8 mouse cellular contexts compared by ENCODE assay signal in genomic region chr2:162998528-162999230, GRCm38 (mm10). TPM values are rescaled to one million over a fixed set of nuclear protein-coding genes. Genes with fewer than 3 reads are reported as not detected.
DNase-seq lines count a peak whose midpoint lies in the region; TF ChIP-seq lines count a peak whose summit lies in the region.

No protein-coding gene starts in this region.

- H3K4me1 ChIP-seq in midbrain, embryonic 10.5 days, result peaks cover 6% of the 10 kb centered on the region; the same call in 1 of the 2 replicates
- no peaks in the 10 kb centered on the region for H3K4me1 ChIP-seq in small intestine, adult 2 months (ENCODE audit: control insufficient read depth, insufficient read depth, insufficient read length, low read length)

- DNase-seq in urinary bladder, postnatal 14 days (ENCODE audit: low spot score), result peak; percentile 69
- no peak for DNase-seq in urinary bladder, adult 2 months (ENCODE audit: low spot score)
- DNase-seq in cerebellum, postnatal 14 days, result peak; percentile 81 to 88
- DNase-seq in gastrocnemius, adult 2 months, result peak; percentile 47
- DNase-seq in induced T-regulatory cell, adult 2 months (ENCODE audit: low read depth), result peak; percentile 82
- peak; percentile 62 for DNase-seq in left cerebral cortex, postnatal 4 days
- DNase-seq in midbrain, embryonic 10.5 days (ENCODE audit: low spot score), result peak; percentile 75

- TF ChIP-seq POLR2A in small intestine, adult 2 months (IDR thresholded peaks at IDR 0.05; ENCODE audit: low read depth, low read length), result no peak

- intact Hi-C loops in gastrocnemius, adult 2 months (cut with DNase I), result loop anchor here (1.0 kb wide), 1 partner anchor 76 kb away; no protein-coding TSS in a partner anchor
- intact Hi-C loops in left cerebral cortex, postnatal 4 days (cut with DNase I), result no loop called here

- peak; percentile 92 for TF ChIP-seq CTCF in gastrocnemius, adult 2 months (IDR thresholded peaks at IDR 0.05)
- TF ChIP-seq CTCF in small intestine, adult 2 months (IDR thresholded peaks at IDR 0.05; ENCODE audit: extremely low read depth, insufficient read length, insufficient replicate concordance, low read depth, low read length), result peak; percentile 83; the same call in 1 of the 2 replicates

- no peaks in the 10 kb centered on the region for H3K9me3 ChIP-seq in midbrain, embryonic 10.5 days (replicated peaks)

- WGBS in midbrain, embryonic 10.5 days, result 34% methylated on average over 18 of the region's 18 CpGs
- 21% methylated on average over 18 of the region's 18 CpGs for WGBS in small intestine, adult 2 months

- 0 out of 2 replicates have a peak, but pooled peaks cover 3% of the 10 kb centered on the region for H3K27me3 ChIP-seq in midbrain, embryonic 10.5 days (ENCODE audit: low read depth, poor library complexity, severe bottlenecking)
- H3K27me3 ChIP-seq in small intestine, adult 2 months (ENCODE audit: control insufficient read depth, insufficient read depth, low read length), result no peaks in the 10 kb centered on the region

- no peaks in the 10 kb centered on the region for H3K36me3 ChIP-seq in midbrain, embryonic 10.5 days
- no peaks in the 10 kb centered on the region for H3K36me3 ChIP-seq in small intestine, adult 2 months (ENCODE audit: control insufficient read depth, insufficient read depth, low read length)

- no peak overlapping the region for H3K27ac ChIP-seq in gastrocnemius, adult 2 months
- no peak overlapping the region for H3K27ac ChIP-seq in midbrain, embryonic 10.5 days (replicated peaks)
- H3K27ac ChIP-seq in small intestine, adult 2 months (ENCODE audit: insufficient read depth, low read depth, low read length), result no peak overlapping the region

- peak overlapping the region; percentile 10; the same call in 1 of the 2 replicates for H3K4me3 ChIP-seq in gastrocnemius, adult 2 months
- peak overlapping the region; percentile 44 for H3K4me3 ChIP-seq in midbrain, embryonic 10.5 days
- no peak overlapping the region for H3K4me3 ChIP-seq in small intestine, adult 2 months (ENCODE audit: low read depth, low read length)

RNA-seq across cellular contexts. Expression of gene Sgk2, which starts 11.5 kb away (rescaled TPM):
- 0.25 and 0.32 TPM in 2 replicates for polyA plus RNA-seq in urinary bladder, adult 2 months (2012; rRNA removed)
- not detected for total RNA-seq in gastrocnemius, adult 2 months (2021)
- total RNA-seq in left cerebral cortex, postnatal 4 days (2021), result not detected
- polyA plus RNA-seq in midbrain, embryonic 10.5 days (2016; fragmentation: Nextera tagmentation; extraction: Ambion mirVana), result not detected in 2 replicates
- 8.1 and 11.5 TPM in 2 replicates for polyA plus RNA-seq in small intestine, adult 2 months (2012; rRNA removed)

RNA-seq across cellular contexts. Expression of gene Ift52, which starts 18.5 kb away (rescaled TPM):
- polyA plus RNA-seq in urinary bladder, adult 2 months (2012; rRNA removed), result 41.2 and 45.7 TPM in 2 replicates
- total RNA-seq in gastrocnemius, adult 2 months (2021), result 10 to 100 TPM; 13.2 to 15.1 TPM
- 10 to 100 TPM; 23.6 to 26.2 TPM for total RNA-seq in left cerebral cortex, postnatal 4 days (2021)
- polyA plus RNA-seq in midbrain, embryonic 10.5 days (2016; fragmentation: Nextera tagmentation; extraction: Ambion mirVana), result 56.2 and 56.4 TPM in 2 replicates
- 4.5 and 10.0 TPM in 2 replicates for polyA plus RNA-seq in small intestine, adult 2 months (2012; rRNA removed)

RNA-seq across cellular contexts. Expression of gene L3mbtl1, which starts 55.4 kb away (rescaled TPM):
- polyA plus RNA-seq in urinary bladder, adult 2 months (2012; rRNA removed), result 0.37 and 0.54 TPM in 2 replicates
- not detected for total RNA-seq in gastrocnemius, adult 2 months (2021)
- 10 to 100 TPM; 26.4 to 31.4 TPM for total RNA-seq in left cerebral cortex, postnatal 4 days (2021)
- 0.15 and 0.23 TPM in 2 replicates for polyA plus RNA-seq in midbrain, embryonic 10.5 days (2016; fragmentation: Nextera tagmentation; extraction: Ambion mirVana)
- 0.03 TPM in 1 of 2 replicates, not detected in the other for polyA plus RNA-seq in small intestine, adult 2 months (2012; rRNA removed)

RNA-seq across cellular contexts. Expression of gene Mybl2, which starts 55.8 kb away (rescaled TPM):
- 2.5 and 3.2 TPM in 2 replicates for polyA plus RNA-seq in urinary bladder, adult 2 months (2012; rRNA removed)
- total RNA-seq in gastrocnemius, adult 2 months (2021), result not detected
- 1 to 10 TPM; 4.3 to 5.7 TPM for total RNA-seq in left cerebral cortex, postnatal 4 days (2021)
- 48.9 and 57.5 TPM in 2 replicates for polyA plus RNA-seq in midbrain, embryonic 10.5 days (2016; fragmentation: Nextera tagmentation; extraction: Ambion mirVana)
- polyA plus RNA-seq in small intestine, adult 2 months (2012; rRNA removed), result 3.3 and 5.6 TPM in 2 replicates
